Mouse (Mus musculus) hindbrain, embryonic 15.5 days (tissue): ENCODE data around the gene Fkbp10. TPM values are rescaled to one million over a fixed set of nuclear protein-coding genes. Genes with fewer than 3 reads are reported as not detected.

Experiments
- ATAC-seq: fragments of 200-750 bp; cut with Nextera tagmentation; 2 replicates; pipeline ENCODE4 v1.8.0; 2017; ENCODE audit warnings: low read depth, moderate number of reproducible peaks, moderate TSS enrichment; ENCODE audit not compliant: low FRiP score
- H3K27ac ChIP-seq: fragments of 300-500 bp; sonication (generic); replicated peaks from 2 replicates; pipeline ENCODE4 v1.5.1; 2015; ENCODE audit warnings: mild to moderate bottlenecking, inconsistent platforms
- H3K27me3 ChIP-seq: fragments of 300-500 bp; sonication (generic); 2 replicates; pipeline ENCODE4 v1.6.1; 2015; ENCODE audit warnings: control low read depth, inconsistent platforms
- H3K36me3 ChIP-seq: fragments of 300-500 bp; sonication (generic); 2 replicates; pipeline ENCODE4 v1.6.1; 2015; ENCODE audit warnings: control low read depth, inconsistent platforms
- H3K4me1 ChIP-seq: fragments of 300-500 bp; sonication (generic); replicated peaks from 2 replicates; pipeline ENCODE4 v1.6.1; 2015; ENCODE audit warnings: control low read depth, inconsistent platforms
- H3K4me2 ChIP-seq: fragments of 300-500 bp; sonication (generic); 2 replicates; pipeline ENCODE4 v1.6.1; 2015; ENCODE audit warnings: moderate library complexity, mild to moderate bottlenecking, inconsistent platforms
- H3K4me3 ChIP-seq: fragments of 300-500 bp; sonication (generic); 2 replicates; pipeline ENCODE4 v1.5.1; 2015; ENCODE audit warnings: mild to moderate bottlenecking, inconsistent platforms
- H3K9ac ChIP-seq: fragments of 300-500 bp; sonication (generic); 2 replicates; pipeline ENCODE4 v1.6.1; 2015; ENCODE audit warnings: inconsistent platforms
- H3K9me3 ChIP-seq: fragments of 300-500 bp; sonication (generic); 2 replicates; pipeline ENCODE4 v1.6.1; 2016; ENCODE audit warnings: control low read depth, inconsistent platforms
- WGBS: fragments of 180-500 bp; shearing (Covaris S2); methylation state at CpG from one replicate; pipeline ENCODE4 v1.1.7; 2015; 5-methylcytosine and 5-hydroxymethylcytosine counted together
- polyA plus RNA-seq: library from polyadenylated mRNA; unstranded; fragments of >200 nt; fragmentation: Nextera tagmentation; extraction: Ambion mirVana; gene quantifications from 2 replicates; pipeline ENCODE4 v1.2.1, GENCODE M21; 2015

The Fkbp10 gene
- polyA plus RNA-seq, 1 experiment from 2014 or later = 27.1 TPM

DNA sequence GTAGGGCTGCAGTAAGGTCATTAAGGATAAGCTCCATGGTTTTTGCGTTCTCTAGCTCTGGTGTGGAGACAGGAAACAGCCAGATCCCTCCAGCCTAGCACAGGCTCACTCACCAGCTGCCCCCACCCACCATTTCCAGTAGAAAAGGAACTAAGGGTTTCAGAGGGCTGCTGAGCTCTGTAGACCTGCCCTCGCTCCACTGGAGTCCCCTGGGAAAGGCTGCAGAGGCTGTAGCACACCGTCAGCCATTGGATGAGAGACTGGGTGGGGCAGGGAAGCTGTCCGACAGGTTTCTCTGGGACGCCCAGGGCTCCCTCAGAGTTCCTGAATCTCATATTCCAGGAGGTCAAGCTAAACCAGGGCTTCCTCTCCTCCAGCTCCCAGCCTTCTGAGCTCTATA, 28.9 kb upstream of the Fkbp10 start:
- H3K9me3 ChIP-seq = no peaks in the 10 kb centered on the region
- no peak overlapping the region for H3K4me2 ChIP-seq
- no peak overlapping the region for H3K27ac ChIP-seq
- H3K27me3 ChIP-seq = no peaks in the 10 kb centered on the region
- H3K9ac ChIP-seq = no peak overlapping the region
- H3K4me3 ChIP-seq = no peak overlapping the region
- no peak for ATAC-seq
- H3K36me3 ChIP-seq = peaks cover 37% of the 10 kb centered on the region
- peaks cover 22% of the 10 kb centered on the region for H3K4me1 ChIP-seq
- WGBS = 49% methylated on average over 5 of the region's 5 CpGs

DNA sequence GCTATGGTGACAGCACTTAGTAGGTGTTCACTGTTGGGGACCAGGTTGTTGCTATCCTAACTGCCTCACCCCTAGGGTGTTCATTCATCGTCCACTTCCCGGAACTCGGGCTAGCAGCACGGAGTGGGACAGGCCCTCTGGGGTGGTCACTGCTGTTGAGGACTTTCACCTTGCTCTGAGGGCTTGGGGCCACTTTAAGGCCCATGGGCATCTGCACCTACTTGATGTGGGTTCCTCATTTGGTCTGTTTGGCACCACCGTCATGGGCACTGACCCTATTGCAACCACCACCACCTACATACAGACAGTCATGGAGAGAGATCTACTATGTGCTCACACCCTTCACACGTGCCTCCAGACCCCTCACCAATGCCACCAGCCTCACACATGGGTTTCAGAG, 28.4 kb upstream of the Fkbp10 start:
- Histone ChIP-seq H3K4me2 (no peak overlapping the region), H3K4me3 (no peak overlapping the region), H3K27ac (no peak overlapping the region), H3K9ac (no peak overlapping the region), H3K4me1 (peaks cover 22% of the 10 kb centered on the region), H3K36me3 (peaks cover 32% of the 10 kb centered on the region), H3K27me3 (no peaks in the 10 kb centered on the region), H3K9me3 (no peaks in the 10 kb centered on the region)
- WGBS = 85% methylated on average over 6 of the region's 6 CpGs
- no peak for ATAC-seq

DNA sequence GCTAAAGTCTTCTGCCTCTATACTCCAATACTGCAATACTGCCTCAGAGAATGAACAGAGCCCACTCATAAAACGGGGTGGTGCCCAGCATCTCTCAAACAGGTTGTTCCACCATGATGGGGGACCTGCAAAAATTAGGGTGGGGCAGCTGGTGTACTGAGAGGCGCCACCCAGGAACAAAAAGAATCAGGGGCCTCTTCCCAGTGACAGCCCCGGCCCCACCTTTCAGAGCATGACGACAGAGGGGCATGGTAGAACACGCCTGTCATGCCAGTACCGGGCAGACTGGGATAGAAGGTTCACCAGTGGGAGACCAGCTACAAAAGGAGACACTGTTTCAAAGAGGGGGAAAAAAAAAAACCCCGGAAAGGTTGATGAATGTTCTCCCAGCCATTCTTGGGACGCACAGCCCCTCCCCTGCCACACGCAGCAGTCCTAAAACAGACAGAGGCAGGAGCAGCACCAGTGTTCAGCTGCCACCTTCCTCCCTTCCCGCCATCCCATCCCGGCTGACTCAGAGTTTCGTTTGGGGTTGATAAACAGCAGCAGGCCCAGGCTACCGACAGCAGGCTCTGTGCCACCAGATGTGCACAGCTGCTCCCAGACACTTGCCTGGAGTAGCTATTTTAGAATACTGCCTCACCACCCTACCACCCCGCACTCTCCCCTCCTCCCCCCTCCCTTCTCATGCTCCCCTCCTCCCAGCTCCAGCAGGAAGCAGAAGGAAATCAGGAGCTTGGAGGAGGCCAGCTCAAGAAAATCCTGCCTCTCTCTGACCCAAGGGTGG, 27.7 kb upstream of the Fkbp10 start:
- H3K36me3 ChIP-seq = peaks cover 27% of the 10 kb centered on the region
- H3K27ac ChIP-seq = no peak overlapping the region; the same call in 1 of the 2 replicates
- no peak overlapping the region for H3K4me2 ChIP-seq
- H3K9me3 ChIP-seq = no peaks in the 10 kb centered on the region
- H3K4me1 ChIP-seq = peaks cover 24% of the 10 kb centered on the region
- no peak overlapping the region for H3K4me3 ChIP-seq
- no peak overlapping the region for H3K9ac ChIP-seq
- no peaks in the 10 kb centered on the region for H3K27me3 ChIP-seq
- ATAC-seq = no peak
- 48% methylated on average over 14 of the region's 14 CpGs for WGBS

DNA sequence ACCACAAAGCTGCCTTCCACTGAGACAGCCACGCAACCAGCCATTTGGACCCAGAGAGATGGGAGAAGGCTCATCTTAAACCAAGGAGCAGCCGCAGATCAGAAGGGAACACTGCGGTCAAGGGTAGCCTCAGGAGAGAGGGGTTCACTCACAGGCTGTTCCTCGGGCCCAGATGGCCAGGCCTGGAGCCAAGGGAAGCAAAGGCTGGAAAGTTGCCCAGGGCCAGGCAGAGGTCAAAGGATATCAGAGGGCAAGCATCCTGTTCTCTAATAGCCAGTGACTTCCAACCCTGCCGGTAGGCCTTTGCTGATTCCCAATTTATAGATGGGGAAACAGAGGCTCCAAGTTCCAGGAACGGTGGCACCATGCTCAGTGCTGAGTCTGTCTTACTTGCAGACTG, 26.9 kb upstream of the Fkbp10 start:
- Histone ChIP-seq H3K27me3 (no peaks in the 10 kb centered on the region), H3K9me3 (no peaks in the 10 kb centered on the region), H3K4me2 (no peak overlapping the region), H3K9ac (no peak overlapping the region), H3K4me1 (peaks cover 32% of the 10 kb centered on the region), H3K4me3 (no peak overlapping the region), H3K36me3 (peaks cover 19% of the 10 kb centered on the region; the same call in 1 of the 2 replicates), H3K27ac (no peak overlapping the region; the same call in 1 of the 2 replicates)
- ATAC-seq = no peak
- WGBS = 87% methylated on average over 6 of the region's 6 CpGs

DNA sequence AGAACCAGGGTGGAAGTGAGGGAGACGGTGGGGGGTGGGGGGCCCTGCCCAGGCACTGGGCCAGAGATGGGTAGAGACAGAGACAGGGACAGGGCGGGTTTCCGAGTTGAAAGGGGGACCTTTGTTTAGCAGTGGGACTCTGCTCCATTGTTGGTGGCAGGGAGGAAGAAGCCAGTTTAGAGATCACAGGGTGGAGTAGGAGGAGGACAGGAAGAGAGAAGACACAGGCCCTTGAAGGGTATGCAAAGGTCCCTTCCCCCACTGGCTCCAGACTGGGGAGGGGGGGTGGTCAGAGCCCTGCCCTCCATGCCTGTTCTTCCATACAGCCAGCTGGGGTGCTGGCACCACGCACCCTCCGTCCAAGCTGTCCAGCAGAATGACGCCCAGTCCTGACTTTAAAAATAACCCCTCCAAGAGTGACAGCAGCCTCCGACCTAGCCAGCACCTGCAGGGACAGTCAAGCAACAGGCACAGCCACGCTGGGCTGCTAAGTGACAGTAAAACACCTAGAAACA, 25.5 kb upstream of the Fkbp10 start:
- peaks cover 40% of the 10 kb centered on the region for H3K4me1 ChIP-seq
- 0 out of 2 replicates have a peak overlapping the region, but pooled peaks have one; percentile 19 for H3K27ac ChIP-seq
- no peak overlapping the region for H3K9ac ChIP-seq
- no peak overlapping the region for H3K4me2 ChIP-seq
- peaks cover 9% of the 10 kb centered on the region; the same call in 1 of the 2 replicates for H3K36me3 ChIP-seq
- no peak for ATAC-seq
- H3K4me3 ChIP-seq = no peak overlapping the region
- WGBS = 34% methylated on average over 8 of the region's 8 CpGs
- no peaks in the 10 kb centered on the region for H3K27me3 ChIP-seq
- no peaks in the 10 kb centered on the region for H3K9me3 ChIP-seq

DNA sequence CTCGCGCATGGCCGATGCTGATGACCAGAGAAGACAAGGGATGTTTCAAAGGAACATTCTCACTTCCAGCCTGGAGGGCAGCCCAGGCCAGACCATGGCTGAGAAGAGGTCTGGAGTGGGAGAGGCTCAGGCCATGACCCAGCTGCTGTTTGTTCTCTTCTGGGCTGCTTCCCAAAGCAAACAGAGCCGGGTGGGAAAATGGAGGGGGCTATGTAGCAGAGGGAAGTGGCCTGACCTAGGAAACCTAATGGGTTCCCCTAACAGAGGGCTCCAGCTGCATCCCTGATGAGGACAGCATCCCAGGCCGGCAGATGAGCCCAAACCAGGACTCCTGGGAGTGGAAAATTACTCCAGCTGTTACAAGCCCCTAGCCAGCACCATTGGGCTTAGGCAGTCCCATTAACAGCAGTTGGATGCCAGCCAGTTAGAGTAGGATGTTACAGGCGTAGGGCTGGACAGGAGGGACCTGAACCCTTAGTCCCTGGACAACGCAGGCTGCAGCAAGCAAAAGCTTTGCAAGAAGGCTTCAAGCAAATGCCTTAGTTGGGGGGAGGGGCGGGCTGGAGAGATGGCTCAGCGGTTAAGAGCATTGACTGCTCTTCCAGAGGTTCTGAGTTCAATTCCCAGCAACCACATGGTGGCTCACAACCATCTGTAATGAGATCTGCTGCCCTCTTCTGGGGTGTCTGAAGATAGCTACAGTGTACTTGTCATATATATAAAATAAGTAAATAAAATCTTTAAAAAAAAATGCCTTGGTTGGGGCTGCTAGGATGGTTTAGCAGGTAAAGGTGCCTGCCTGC, 24.2 kb upstream of the Fkbp10 start:
- no peak overlapping the region for H3K9ac ChIP-seq
- ATAC-seq = peak; percentile 43; the same call in 1 of the 2 replicates
- no peaks in the 10 kb centered on the region for H3K9me3 ChIP-seq
- no peaks in the 10 kb centered on the region for H3K27me3 ChIP-seq
- no peaks in the 10 kb centered on the region for H3K36me3 ChIP-seq
- no peak overlapping the region for H3K4me2 ChIP-seq
- peaks cover 53% of the 10 kb centered on the region for H3K4me1 ChIP-seq
- no peak overlapping the region for H3K4me3 ChIP-seq
- H3K27ac ChIP-seq = no peak overlapping the region; the same call in 1 of the 2 replicates
- 59% methylated on average over 9 of the region's 9 CpGs for WGBS

DNA sequence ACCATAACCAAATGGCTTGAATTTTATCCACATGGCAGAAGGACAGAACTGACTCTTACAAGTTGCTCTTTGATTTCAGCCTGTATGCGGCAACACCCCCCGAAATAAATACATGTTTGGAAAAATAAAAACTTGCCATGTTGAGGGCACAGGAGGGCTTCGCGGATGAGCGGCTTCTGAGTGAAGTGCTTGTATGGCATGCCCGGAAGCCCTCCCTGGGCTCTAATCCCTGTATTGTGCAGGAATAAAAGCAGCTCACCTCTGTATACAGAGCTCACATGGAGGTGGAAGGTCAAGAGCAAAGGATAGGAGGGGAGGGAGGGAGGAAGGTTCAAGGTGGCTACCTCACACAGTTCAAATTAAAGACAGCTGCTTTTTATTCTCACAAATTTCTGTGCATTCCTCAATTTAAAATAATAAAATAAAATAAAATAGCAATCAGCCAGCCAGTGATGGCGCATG, 23.6 kb upstream of the Fkbp10 start:
- no peak overlapping the region for H3K4me3 ChIP-seq
- H3K9ac ChIP-seq = no peak overlapping the region
- H3K27me3 ChIP-seq = no peaks in the 10 kb centered on the region
- H3K36me3 ChIP-seq = no peaks in the 10 kb centered on the region
- peaks cover 60% of the 10 kb centered on the region for H3K4me1 ChIP-seq
- 86% methylated on average over 7 of the region's 7 CpGs for WGBS
- H3K27ac ChIP-seq = no peak overlapping the region
- H3K9me3 ChIP-seq = no peaks in the 10 kb centered on the region
- no peak for ATAC-seq
- no peak overlapping the region for H3K4me2 ChIP-seq

DNA sequence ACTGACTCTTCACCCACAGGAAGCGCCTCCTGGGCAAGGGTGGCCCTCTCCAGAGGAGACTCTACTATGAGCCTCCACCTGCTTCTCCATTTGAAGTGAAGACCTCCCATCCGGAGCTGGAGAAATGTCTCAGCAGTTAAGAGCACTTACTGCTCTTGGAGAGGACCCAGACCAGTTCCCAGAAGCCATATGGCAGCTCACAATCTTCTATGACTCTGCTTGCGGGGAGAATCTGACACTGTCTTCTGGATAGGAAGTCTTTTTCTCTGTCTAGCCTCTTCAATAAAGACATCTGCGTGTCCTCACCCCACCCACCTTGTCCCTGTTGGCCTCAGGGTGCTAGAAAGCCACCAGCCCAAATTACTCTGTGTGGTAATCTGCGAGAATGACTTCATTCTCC, 22.5 kb upstream of the Fkbp10 start:
- Histone ChIP-seq H3K36me3 (no peaks in the 10 kb centered on the region), H3K9ac (no peak overlapping the region), H3K4me1 (peaks cover 61% of the 10 kb centered on the region), H3K4me2 (no peak overlapping the region), H3K27ac (no peak overlapping the region), H3K4me3 (no peak overlapping the region), H3K27me3 (no peaks in the 10 kb centered on the region), H3K9me3 (no peaks in the 10 kb centered on the region)
- 82% methylated on average over 5 of the region's 5 CpGs for WGBS
- no peak for ATAC-seq

DNA sequence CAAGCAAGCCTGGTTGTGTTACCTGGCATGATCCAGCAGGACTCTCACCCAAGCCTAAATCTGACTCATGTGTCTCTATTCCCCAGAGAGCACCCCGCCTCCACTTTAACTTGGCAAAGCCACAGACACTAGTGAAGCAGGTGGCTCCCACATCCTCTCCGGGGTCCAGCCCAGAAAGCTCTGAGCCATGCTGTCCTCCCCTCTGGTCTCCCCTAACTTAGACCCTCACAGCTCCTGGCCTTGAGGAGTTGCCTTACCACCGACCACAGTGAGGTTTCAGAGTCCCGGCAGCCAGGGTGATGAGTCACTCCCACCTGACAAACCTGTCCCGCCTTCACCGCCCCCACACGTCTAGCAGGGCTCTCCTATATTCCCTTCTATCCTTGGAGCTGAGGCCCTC, 21.8 kb upstream of the Fkbp10 start:
- no peak for ATAC-seq

DNA sequence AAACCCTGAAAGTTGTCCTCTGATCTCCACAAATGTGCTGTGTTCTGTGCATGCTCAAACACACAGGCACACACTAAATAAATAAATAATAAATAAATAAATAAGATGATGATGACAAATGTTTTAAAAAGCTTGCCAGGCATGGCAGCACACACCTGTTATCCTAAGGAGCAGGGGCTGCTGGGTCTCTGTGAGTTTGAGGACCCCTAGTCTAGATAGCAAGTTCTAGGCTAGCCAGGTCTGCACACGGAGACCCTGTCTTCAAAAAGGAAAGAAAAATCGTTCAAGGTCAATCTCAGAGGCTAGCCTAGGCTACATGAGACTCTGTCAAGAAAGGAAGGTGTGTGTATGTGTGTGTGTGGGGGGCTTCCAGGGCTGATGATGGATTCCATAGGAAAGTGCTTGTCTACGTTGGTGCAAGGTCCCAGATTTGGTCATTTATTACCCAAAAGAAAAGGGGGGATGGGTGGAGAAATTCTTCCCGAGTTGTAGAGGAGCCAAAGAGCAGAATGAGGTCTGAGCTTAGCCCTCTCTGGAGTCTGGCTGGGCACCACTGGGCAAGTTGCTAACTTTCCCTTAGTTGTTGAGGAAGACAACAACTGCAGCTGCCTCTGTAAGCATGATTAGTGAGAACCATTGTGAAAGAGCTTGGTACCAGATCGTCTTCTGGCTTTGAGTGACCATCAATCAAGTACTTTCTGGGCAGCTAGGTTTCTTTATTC, 21.0 kb upstream of the Fkbp10 start:
- Histone ChIP-seq H3K27ac (no peak overlapping the region), H3K4me1 (peaks cover 59% of the 10 kb centered on the region), H3K4me3 (no peak overlapping the region), H3K9me3 (no peaks in the 10 kb centered on the region), H3K4me2 (peak overlapping the region; percentile 77; the same call in 1 of the 2 replicates), H3K9ac (no peak overlapping the region), H3K27me3 (no peaks in the 10 kb centered on the region), H3K36me3 (no peaks in the 10 kb centered on the region)
- WGBS = 67% methylated on average over 5 of the region's 5 CpGs
- no peak for ATAC-seq

More for the DNA sequence above, 21.8 kb upstream of the Fkbp10 start:
- Histone ChIP-seq H3K9me3 (no peaks in the 10 kb centered on the region), H3K27me3 (no peaks in the 10 kb centered on the region), H3K4me2 (no peak overlapping the region), H3K4me3 (no peak overlapping the region), H3K36me3 (no peaks in the 10 kb centered on the region), H3K27ac (no peak overlapping the region), H3K4me1 (peaks cover 59% of the 10 kb centered on the region), H3K9ac (no peak overlapping the region)
- 82% methylated on average over 7 of the region's 7 CpGs for WGBS

DNA sequence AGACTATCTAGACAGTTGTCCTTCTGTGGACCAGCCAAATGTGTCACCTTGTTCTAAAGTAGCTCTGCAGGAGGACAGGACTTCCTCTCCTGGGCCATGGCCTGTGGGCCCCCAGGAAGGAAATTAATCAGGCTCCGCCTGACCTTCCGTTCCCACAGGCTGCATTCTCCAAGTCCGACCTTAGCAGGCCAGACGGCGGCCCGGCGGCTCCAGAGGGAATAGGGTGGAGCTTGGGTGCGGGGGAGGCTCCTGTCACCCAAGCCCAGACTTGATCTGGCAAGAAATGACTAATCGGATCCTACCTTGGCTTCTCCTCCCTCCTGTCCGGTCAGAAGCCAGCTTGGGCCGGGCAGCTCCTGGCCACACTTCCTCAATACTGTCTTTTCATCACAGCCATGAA, 20.3 kb upstream of the Fkbp10 start:
- Histone ChIP-seq H3K9me3 (no peaks in the 10 kb centered on the region), H3K4me3 (peak overlapping the region; percentile 63), H3K9ac (0 out of 2 replicates have a peak overlapping the region, but pooled peaks have one; percentile 72), H3K4me1 (peaks cover 54% of the 10 kb centered on the region), H3K27ac (no peak overlapping the region), H3K27me3 (no peaks in the 10 kb centered on the region), H3K4me2 (peak overlapping the region; percentile 77), H3K36me3 (no peaks in the 10 kb centered on the region)
- no peak for ATAC-seq
- 43% methylated on average over 11 of the region's 11 CpGs for whole genome bisulfite sequencing
